In the genomic region with DNA sequence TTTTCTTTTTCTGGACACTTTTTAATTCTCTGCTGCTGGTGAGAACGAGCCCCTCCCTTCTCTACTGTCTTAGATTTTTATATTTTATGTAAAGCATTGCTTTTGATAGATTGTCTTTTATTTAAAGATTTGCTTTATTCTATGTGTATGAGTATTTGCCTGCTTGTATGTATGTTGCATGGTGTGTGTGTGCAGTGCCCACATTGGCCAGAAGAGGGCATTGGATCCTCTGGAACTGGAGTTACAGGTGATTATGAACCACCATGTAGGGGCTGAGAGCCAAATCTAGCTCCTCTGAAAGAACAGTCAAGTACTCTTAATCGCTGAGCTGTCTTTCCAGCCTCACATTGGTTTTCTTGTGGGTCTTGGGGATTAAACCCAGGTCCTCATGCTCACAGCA, we compare ENCODE assay signal across 12 mouse cellular contexts.
A peak's percentile ranks its signal among the peaks of the same experiment; 100 is the strongest.
DNase-seq lines count a peak whose midpoint lies in the region; ATAC-seq and TF ChIP-seq lines count a peak whose summit lies in the region.
"Had no signal": no experiment of that assay in that cellular context is flagged by ENCODE, and none has a peak within 500 bp of the region (broad histone marks: within the 10 kb centered on the region; RNA-seq: fewer than 3 reads in every experiment).

No protein-coding gene starts in this region.

- DNase-seq in CD4-positive, CD25-positive, alpha-beta regulatory T cell, adult 2 months (ENCODE audit: low read depth, low spot score), result peak; percentile 33
- DNase-seq in kidney, adult 2 months, result no peak
- no peak for DNase-seq in lung, embryonic 14.5 days
- DNase-seq in lung, postnatal 10 days, result no peak
- DNase-seq in brain, embryonic 14.5 days (ENCODE audit: low read depth), result no peak
- DNase-seq in forebrain, embryonic 10.5 days (ENCODE audit: extremely low spot score, low spot score), result no peak
- DNase-seq: gastrocnemius, postnatal 36 days; spleen, adult 18-20 months had no signal

- H3K4me2 ChIP-seq in kidney, embryonic 15.5 days, result no peak overlapping the region
- no peak overlapping the region for H3K4me2 ChIP-seq in lung, embryonic 14.5 days
- H3K4me2 ChIP-seq: liver, embryonic 15.5 days; midbrain, embryonic 12.5 days had no signal

- peak; percentile 35 for TF ChIP-seq CTCF in kidney, adult 2 months (conservative IDR thresholded peaks at IDR 0.05; ENCODE audit: insufficient read depth, insufficient read length, low read depth, low read length)
- TF ChIP-seq CTCF in lung, embryonic 14.5 days (IDR thresholded peaks at IDR 0.05; ENCODE audit: low read depth), result peak; percentile 43; the same call in 1 of the 2 replicates
- peak; percentile 22; the same call in 1 of the 2 replicates for TF ChIP-seq CTCF in brain, embryonic 14.5 days (IDR thresholded peaks at IDR 0.05; ENCODE audit: borderline replicate concordance, extremely low read depth, insufficient read depth, insufficient read length)

- no peaks in the 10 kb centered on the region for H3K4me1 ChIP-seq in kidney, adult 2 months (ENCODE audit: control insufficient read depth, insufficient read depth, low read length)
- H3K4me1 ChIP-seq in kidney, embryonic 15.5 days, result peaks cover 8% of the 10 kb centered on the region; the same call in 1 of the 2 replicates
- H3K4me1 ChIP-seq in lung, embryonic 14.5 days (ENCODE audit: insufficient read depth), result no peaks in the 10 kb centered on the region
- H3K4me1 ChIP-seq in forebrain, embryonic 10.5 days, result peaks cover 11% of the 10 kb centered on the region
- H3K4me1 ChIP-seq: liver, embryonic 15.5 days; midbrain, embryonic 12.5 days had no signal

- H3K36me3 ChIP-seq in kidney, adult 2 months (ENCODE audit: control insufficient read depth, insufficient read depth, low read length), result no peaks in the 10 kb centered on the region
- H3K36me3 ChIP-seq in kidney, embryonic 15.5 days, result no peaks in the 10 kb centered on the region
- H3K36me3 ChIP-seq in lung, embryonic 14.5 days (ENCODE audit: insufficient read depth), result no peaks in the 10 kb centered on the region
- no peaks in the 10 kb centered on the region for H3K36me3 ChIP-seq in forebrain, embryonic 10.5 days (replicated peaks)
- H3K36me3 ChIP-seq: liver, embryonic 15.5 days; midbrain, embryonic 12.5 days had no signal

- H3K27me3 ChIP-seq in kidney, adult 2 months (replicated peaks; ENCODE audit: control insufficient read depth, insufficient read depth, low read length), result no peaks in the 10 kb centered on the region
- H3K27me3 ChIP-seq in kidney, embryonic 15.5 days, result no peaks in the 10 kb centered on the region
- H3K27me3 ChIP-seq in lung, embryonic 14.5 days (ENCODE audit: insufficient read depth, low read length), result no peaks in the 10 kb centered on the region
- H3K27me3 ChIP-seq in forebrain, embryonic 10.5 days (ENCODE audit: poor library complexity, severe bottlenecking), result 0 out of 2 replicates have a peak, but pooled peaks cover 5% of the 10 kb centered on the region
- H3K27me3 ChIP-seq: liver, embryonic 15.5 days; midbrain, embryonic 12.5 days had no signal

- H3K9me3 ChIP-seq in kidney, embryonic 15.5 days (replicated peaks), result no peaks in the 10 kb centered on the region
- no peaks in the 10 kb centered on the region for H3K9me3 ChIP-seq in lung, embryonic 14.5 days (ENCODE audit: low read depth, low read length)
- no peaks in the 10 kb centered on the region; the same call in 1 of the 2 replicates for H3K9me3 ChIP-seq in forebrain, embryonic 10.5 days
- H3K9me3 ChIP-seq: liver, embryonic 15.5 days; midbrain, embryonic 12.5 days had no signal

- ATAC-seq in CD4-positive, CD25-positive, alpha-beta regulatory T cell, adult 4 months, result no peak
- ATAC-seq in kidney, embryonic 15.5 days (replicated peaks; ENCODE audit: low FRiP score), result no peak
- ATAC-seq in lung, embryonic 14.5 days (ENCODE audit: insufficient read depth), result no peak

- no peak overlapping the region for H3K27ac ChIP-seq in kidney, adult 2 months (ENCODE audit: insufficient read depth, low read depth, low read length)
- no peak overlapping the region for H3K27ac ChIP-seq in kidney, embryonic 15.5 days
- H3K27ac ChIP-seq in lung, embryonic 14.5 days (ENCODE audit: low read depth), result no peak overlapping the region
- no peak overlapping the region for H3K27ac ChIP-seq in forebrain, embryonic 10.5 days
- H3K27ac ChIP-seq: liver, embryonic 15.5 days; midbrain, embryonic 12.5 days had no signal

- no peak overlapping the region for H3K4me3 ChIP-seq in kidney, adult 2 months (ENCODE audit: insufficient read depth, low read depth, low read length)
- H3K4me3 ChIP-seq in kidney, embryonic 15.5 days (replicated peaks), result no peak overlapping the region
- no peak overlapping the region for H3K4me3 ChIP-seq in lung, embryonic 14.5 days (ENCODE audit: low read depth, low read length)
- no peak overlapping the region for H3K4me3 ChIP-seq in forebrain, embryonic 10.5 days
- H3K4me3 ChIP-seq: liver, embryonic 15.5 days; midbrain, embryonic 12.5 days had no signal

- 77% methylated on average over 2 of the region's 2 CpGs for WGBS in kidney, adult 2 months
- WGBS in kidney, embryonic 15.5 days, result 83% methylated on average over 2 of the region's 2 CpGs
- 81% methylated on average over 2 of the region's 2 CpGs for WGBS in lung, embryonic 14.5 days
- WGBS in forebrain, embryonic 10.5 days, result 87% methylated on average over 2 of the region's 2 CpGs

- H3K9ac ChIP-seq in kidney, embryonic 15.5 days, result no peak overlapping the region
- no peak overlapping the region for H3K9ac ChIP-seq in lung, embryonic 14.5 days
- H3K9ac ChIP-seq: liver, embryonic 15.5 days; midbrain, embryonic 12.5 days had no signal

- TF ChIP-seq POLR2A in kidney, adult 2 months (IDR thresholded peaks at IDR 0.05; ENCODE audit: low read depth, low read length), result no peak
- no peak for TF ChIP-seq POLR2A in brain, embryonic 14.5 days (IDR thresholded peaks at IDR 0.05; ENCODE audit: borderline replicate concordance, extremely low read depth, insufficient read depth, insufficient read length, poor library complexity, severe bottlenecking)
